Mouse (Mus musculus) kidney, postnatal 14 days (tissue): Measurements from ENCODE around the gene Tex21.
"Not testable (repeated sequence)": the region's sequence is repeated elsewhere in the genome, so short reads cannot be mapped to it uniquely, and the experiment has no call there.

ENCODE experiments used
- DNase-seq: peaks from one replicate; pipeline ENCODE4 v3.0.0; 2022; ENCODE audit warnings: mixed read lengths

The Tex21 gene

GRCm38 (mm10) chr12:76256114-76256843 is 9.7 kb upstream of the Tex21 start:
- DNase-seq = peak; percentile 56

- DNase-seq = peak; percentile 45
Observed at GRCm38 (mm10) chr12:76255499-76255875, 8.9 kb upstream of the Tex21 start.

DNA sequence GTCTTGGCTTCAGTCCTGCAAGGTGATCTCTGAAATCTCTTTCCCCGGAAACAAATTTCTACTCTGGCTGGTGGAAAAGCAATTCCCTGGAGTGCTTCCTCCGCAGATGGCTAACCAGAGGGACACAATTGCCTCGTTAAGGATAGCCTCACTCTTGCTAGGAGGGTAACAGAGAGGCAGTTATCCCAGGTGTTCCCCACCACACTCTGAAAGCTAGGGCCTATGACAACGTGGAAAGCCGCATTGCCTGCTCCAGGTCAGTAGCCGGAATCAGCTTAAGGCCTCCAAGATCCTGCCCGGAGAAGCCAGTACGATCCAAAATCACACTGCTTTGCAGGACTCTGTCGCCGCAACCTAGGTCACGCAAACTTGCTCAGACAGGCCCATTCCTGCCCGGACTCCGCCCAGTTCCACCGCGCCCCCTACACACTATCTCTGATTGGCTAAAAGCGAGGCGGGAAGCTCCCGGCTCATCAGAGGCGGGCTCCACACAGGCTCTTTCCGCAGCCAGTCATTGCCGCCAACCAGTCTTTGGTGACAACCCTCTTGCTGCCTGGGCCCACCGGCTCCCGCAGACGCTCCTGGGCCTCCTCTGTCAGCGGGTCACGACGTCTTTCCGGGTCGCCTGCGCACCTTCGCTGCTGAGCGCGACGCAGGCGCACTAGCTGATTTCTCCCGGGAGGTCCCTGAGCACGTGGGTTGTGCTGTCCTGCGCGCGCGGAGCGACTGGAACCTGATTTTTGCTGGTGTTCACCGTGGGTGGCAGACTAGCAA is 8.4 kb upstream of the Tex21 start, which contains the start of gene Mthfd1:
Mthfd1 (plus strand) TSS at position 574 of the 774 bp plus-strand sequence.
- peak; percentile 97 for DNase-seq

DNA sequence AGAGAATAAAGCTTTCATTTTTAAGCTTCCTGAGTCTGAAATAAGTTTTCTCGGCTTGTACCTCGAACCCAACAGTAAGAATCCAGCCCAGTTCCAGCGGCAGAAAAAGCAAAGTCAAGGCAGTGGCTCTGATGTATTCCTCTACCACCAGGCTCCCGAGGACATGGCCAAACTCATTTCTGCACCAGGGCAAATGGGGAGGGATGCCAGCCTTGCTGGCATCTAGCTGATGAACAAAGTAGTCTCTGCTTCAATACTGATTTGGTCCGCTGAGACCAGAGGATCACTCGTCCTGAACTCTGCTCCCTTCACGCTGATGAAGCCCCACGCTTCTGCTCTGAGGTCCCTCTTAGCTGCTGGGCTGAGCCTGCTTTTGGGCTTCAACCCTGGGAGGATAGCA is 7.4 kb upstream of the Tex21 start:
- DNase-seq = no peak

DNA sequence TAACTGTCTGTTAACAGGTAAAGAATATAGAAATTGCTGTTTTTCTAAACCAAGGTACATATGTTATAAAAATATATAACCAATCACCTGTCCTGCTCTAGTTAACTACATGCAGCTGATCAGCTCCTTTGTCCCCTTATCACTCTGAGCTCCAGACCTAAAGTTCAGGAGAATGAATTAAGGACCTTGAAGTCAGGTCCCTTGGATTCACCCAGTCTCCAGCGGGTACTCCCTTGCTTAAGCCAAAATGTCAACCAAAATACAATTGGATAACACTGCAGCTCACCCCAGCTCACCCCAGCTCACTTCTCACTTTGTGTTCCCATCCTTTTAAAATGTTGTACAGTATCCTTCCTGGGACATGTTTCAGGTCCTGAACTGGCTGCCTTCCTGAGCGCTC is 7.0 kb upstream of the Tex21 start:
- no peak for DNase-seq

- no peak for DNase-seq
Observed at GRCm38 (mm10) chr12:76253090-76253489, 6.5 kb upstream of the Tex21 start.

- DNase-seq = no peak
Observed at GRCm38 (mm10) chr12:76244981-76245380, 1.6 kb downstream of the Tex21 start.

GRCm38 (mm10) chr12:76241833-76242232 is 4.7 kb downstream of the Tex21 start:
- DNase-seq = no peak

- no peak for DNase-seq
Observed at GRCm38 (mm10) chr12:76241084-76241483, 5.5 kb downstream of the Tex21 start.

GRCm38 (mm10) chr12:76240670-76241069 is 5.9 kb downstream of the Tex21 start:
- no peak for DNase-seq

DNA sequence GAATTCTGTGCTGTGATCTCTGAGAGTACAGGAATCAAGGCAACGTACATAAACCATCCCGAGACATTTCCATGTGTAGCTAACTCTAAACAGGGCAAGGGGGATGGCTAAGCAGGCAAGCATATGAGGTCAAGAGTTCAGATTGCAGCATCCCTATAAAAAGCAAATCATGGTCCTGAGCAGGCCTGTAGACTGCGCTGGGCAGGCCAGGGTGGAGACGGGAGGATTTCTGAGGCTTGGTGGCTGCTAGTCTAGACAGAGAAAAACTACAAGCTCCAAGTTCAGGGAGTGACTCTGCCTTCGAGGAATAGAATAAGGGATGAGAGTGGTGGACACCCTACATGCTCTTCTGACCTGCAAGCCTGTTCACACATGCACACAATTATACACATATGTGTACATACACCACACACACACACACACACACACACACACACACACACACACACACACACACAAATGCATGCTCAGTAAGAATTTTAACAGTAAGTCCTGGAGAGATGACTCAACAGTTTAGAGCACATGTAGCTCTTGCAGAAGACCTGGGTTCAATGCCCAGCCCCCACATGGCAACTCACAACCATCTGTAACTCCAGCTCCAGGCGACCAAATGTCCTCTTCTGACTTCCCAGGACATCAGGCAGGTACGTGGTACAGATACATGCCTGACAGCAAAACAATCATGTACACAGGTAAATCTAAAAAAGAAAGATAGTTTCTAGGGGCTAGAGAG is 6.5 kb downstream of the Tex21 start:
- DNase-seq = no peak

DNA sequence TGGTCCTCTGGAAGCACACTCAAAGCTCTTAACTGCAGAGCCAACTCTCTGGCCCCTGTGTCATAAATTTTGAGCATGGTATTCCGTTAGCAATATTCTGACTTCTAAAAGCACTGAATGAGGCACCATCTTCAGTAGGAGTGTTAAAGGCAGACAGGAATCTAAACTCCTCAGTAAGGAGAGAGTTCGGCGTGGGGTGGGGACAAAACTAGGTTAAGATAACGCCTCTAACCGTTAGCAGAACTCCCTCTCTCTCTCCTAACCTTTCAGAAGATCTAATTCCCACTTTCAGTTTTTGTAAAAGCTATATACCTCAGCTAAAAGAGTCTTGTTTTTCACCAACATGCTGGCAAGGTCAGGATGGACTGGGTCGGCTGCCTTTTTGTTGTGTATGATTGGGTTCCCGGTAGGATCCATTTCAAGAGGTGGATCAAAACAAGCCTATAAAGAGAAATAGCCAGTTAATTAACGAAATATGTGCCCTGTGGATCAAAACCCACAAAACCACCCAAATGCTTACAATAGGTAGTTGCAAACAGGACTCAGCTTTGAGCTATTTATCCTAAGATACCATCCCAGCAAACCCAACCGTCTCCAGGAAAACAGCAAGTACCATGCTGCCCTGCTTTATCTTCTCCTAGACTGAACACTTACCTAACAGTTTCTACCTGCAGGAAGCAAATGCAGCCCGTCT is 7.3 kb downstream of the Tex21 start:
- no peak for DNase-seq

DNA sequence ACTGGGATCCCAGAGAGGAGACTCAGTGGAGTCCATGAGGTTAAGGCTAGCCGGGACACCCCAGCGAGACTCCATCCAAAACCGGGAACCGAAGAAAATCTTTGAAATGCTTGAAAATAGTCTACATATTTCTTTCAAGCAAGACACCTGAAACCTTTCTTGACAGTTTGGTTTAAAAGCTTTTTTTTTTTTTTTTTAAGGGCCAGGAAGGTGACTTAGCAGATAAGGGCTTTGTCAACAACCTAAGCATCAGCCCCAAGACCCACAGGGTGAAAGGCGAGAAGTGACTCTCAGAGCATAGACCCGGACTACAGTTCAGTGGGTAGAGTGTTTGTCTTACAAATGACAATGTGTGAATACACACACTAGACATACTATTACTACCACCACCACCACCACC is 11.3 kb downstream of the Tex21 start:
- DNase-seq = no peak

GRCm38 (mm10) chr12:76230644-76231043 is 15.9 kb downstream of the Tex21 start:
- no peak for DNase-seq

- not testable (repeated sequence) for DNase-seq
Observed at GRCm38 (mm10) chr12:76222104-76222503, 24.4 kb downstream of the Tex21 start.

DNA sequence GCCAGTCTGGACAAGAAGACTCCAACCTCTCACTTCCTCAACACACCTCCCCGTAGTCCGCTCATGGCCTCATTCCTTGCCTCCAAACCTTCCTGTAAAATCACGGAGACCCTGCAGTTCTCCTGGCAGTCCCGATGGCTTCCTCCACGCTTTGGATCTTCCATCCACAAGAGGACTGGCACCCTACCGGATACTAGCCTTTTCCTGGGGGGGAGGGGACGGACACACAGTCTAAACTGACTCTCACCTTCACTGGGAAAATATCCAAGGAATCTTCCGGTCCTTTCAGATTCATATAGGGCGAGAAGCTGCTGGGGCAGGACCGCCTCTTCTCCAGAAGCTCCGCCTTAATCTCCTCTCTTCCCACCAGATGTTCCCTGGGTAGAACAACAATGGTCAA is 29.8 kb downstream of the Tex21 start:
- no peak for DNase-seq

DNA sequence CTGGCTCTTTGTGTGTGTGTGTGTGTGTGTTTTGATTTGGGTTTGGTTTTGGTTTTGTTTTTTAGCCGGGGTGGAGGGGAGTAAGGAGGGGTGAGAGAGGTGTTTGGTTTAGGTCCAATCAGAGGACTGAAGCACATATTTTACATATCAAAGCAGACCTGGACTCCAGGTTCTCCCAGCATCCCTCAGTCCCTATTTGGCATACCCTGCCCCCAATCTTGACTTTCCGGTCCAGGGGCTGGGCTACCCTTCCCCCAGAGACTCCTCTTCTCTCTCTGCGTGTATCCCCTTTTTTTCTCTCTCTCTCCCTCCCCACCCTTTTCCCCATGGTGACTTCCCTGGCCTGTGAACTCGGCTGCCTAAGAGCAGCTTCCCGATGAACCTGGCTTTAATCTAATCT is 31.4 kb downstream of the Tex21 start:
- no peak for DNase-seq

GRCm38 (mm10) chr12:76209429-76209974 is 37.0 kb downstream of the Tex21 start:
- DNase-seq = no peak

- DNase-seq = no peak
Observed at GRCm38 (mm10) chr12:76200326-76200725, 46.2 kb downstream of the Tex21 start.

- no peak for DNase-seq
Observed at GRCm38 (mm10) chr12:76197071-76197470, 49.5 kb downstream of the Tex21 start.

DNA sequence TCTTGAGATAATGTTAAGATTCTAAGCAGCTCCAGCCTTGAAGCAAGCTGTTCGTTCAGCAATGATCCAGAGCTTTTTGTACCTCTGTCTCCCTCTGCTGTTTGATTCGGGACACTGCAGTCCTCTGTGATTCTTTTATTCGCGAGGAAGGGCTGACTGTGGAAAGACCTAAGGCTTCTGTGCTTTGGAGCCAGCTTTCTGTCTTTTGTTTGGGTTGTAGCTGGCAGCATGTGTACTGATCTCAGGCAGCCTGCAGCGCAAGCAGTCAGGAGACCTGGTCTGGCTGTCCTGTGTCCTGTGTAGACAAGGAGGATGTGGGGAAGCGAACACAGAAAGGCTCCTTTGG is 49.9 kb downstream of the Tex21 start:
- DNase-seq = peak; percentile 82

- peak; percentile 92 for DNase-seq
Observed at GRCm38 (mm10) chr12:76195912-76196708, 50.4 kb downstream of the Tex21 start.
